Mouse (Mus musculus) adipocyte (in vitro differentiated cells): ENCODE measurements around the gene Trim8.

ENCODE experiments used
- DNase-seq: peaks from one replicate; pipeline ENCODE4 v3.0.0-alpha.2; 2016; ENCODE audit warnings: low spot score

Trim8 gene

GRCm38 (mm10) chr19:46504822-46505417 is 3.4 kb downstream of the Trim8 start:
- DNase-seq = no peak

DNA sequence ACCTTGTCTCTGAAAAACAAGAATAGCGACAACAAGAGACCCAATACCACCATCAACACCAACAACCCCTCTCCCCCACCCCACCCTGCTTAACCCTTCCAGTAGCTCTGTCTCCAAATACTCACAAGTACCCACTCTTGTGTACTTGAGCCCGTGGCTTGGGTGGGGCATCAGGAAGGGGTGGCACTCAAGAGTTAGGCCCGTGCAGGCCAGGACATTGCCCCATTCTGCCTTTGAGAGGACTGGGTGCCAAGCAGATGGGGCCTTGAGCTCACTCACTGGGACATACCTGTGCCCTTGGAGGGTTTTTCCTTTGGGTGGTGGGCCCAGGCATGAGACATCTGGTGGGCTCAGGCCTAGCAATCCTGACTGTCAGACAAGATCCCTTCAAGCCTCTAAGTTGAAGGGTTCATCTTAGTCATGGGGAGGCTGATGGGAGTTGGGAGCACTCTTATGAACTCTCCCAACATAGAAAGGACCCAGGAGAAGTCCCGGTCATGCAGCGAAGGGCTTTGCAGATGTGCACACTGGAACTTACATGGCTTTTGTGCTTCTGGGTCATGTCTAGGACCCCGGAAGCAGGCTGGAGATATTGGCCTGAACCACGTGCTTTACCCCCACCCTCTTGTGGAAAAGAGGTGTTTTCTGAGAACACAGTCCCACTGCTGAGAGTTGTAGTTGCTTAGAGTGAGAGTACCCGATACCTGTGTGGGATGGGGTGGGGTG is 4.3 kb downstream of the Trim8 start:
- no peak for DNase-seq

DNA sequence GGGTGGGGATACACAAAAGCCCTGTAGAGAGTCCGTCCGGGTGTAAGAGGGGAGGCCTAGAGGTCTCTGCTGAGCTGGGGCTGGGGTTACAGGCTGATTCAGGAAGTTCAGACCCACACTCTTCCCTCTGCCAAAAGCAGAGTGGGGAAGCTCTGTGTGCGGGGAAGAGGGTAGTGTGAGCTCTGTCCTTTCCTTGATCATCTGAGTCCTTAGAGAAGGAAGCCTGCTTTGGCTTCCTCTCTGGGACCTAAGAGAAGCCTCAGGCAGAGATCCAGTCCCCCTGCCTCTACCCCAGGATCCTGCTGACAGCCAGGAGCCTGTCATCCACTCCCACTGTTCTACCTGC is 4.8 kb downstream of the Trim8 start:
- no peak for DNase-seq

DNA sequence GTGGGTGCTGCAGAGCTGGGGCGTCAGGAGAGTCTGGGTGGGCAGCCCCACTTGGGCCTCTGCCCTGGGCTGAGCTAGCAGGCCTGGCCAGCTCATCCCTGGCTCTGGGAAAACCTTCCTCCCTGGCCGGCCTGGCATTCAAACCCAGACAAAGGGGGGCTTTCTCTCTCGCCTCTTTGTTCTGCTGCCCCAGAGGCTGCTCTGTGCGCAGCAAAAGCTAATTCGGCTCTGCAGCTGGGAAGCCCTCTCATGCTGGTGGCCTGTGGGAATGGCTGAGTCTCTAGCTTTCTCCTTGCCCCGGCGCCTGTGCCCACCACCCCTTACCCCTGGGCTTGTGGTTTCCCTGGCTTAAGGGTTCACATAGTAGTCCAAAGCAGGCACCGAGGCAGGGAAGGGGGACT is 5.7 kb downstream of the Trim8 start:
- DNase-seq = no peak

DNA sequence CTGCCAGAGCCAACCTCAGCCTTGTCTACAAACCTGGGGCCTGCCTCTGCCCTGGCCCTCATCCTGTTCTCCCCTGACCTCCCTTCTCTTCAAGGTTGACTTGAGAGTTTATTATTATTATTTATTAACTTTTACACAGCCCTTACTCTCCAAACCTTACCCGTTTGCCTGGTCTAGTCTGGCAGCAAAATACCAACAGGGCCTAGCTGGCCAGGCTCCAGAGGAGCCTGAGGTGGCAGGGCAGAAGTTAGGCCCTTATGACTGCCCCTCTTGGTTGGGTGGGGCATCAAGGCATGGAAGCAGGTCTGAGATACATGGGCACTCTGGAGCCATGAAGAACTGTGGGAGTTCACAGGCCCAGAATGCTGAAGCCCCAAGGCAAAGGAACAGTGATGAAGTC is 6.3 kb downstream of the Trim8 start:
- DNase-seq = no peak

DNA sequence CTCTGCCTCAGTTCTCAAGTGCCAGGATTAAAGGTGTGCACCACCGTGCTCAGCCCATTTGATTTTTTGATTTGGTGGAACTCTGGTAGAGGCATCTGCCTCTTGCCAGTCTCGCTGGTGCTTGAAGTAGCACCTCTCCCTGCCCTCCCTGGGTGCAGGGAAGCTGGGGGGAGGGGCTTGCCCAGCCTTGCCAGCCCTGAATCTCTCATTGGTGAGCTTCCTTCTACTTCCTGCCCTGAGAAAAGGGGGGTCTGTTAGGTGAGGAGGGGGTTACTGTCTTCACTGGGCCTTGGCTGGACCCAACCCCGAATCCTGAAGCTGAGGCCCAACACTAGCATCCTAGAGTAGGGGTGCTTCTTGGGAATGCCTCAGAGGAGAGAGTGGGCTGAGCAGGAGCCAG is 7.2 kb downstream of the Trim8 start:
- no peak for DNase-seq

GRCm38 (mm10) chr19:46509202-46509601 is 7.7 kb downstream of the Trim8 start:
- DNase-seq = no peak

GRCm38 (mm10) chr19:46509736-46510135 is 8.2 kb downstream of the Trim8 start:
- no peak for DNase-seq

DNA sequence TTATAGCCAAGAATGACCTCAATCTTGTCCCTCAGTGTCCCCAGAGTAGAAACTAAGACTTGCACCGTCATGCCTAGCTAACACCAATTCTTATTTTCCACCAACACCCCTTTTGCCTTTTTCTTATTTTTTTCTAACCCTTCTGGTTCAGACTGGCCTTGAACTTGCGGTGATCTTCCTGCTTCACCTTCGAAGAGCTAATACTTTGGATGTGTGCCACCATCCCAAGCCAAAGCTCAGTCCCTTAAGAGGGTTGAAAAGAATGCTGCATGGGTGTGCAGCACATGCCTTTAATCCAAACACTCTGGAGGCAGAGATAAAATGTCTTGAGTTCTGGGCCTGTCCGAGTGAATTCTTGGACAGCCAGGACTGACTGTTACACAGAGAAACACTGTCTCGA is 8.9 kb downstream of the Trim8 start:
- DNase-seq = peak; percentile 47

- DNase-seq = peak; percentile 52
Measured at GRCm38 (mm10) chr19:46510824-46511223, 9.3 kb downstream of the Trim8 start.

GRCm38 (mm10) chr19:46511263-46511662 is 9.8 kb downstream of the Trim8 start:
- DNase-seq = no peak

DNA sequence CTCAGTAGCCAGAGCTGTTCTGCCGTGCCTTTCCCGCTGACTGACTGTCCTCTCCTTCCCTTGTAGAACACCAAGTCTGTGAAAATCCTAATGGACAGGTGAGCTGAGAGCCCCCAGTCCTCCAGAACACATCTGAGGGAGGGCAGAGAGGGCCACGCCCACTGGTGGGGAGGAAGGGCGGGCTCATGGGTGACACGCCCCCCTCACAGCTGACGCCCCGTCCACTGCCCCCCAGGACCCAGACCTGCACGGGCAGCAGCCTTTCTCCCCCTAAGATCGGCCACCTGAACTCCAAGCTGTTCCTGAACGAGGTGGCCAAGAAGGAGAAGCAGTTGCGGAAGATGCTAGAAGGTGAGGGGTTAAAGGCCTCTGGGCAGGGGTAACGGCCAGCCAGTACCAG is 12.9 kb downstream of the Trim8 start:
- no peak for DNase-seq

DNA sequence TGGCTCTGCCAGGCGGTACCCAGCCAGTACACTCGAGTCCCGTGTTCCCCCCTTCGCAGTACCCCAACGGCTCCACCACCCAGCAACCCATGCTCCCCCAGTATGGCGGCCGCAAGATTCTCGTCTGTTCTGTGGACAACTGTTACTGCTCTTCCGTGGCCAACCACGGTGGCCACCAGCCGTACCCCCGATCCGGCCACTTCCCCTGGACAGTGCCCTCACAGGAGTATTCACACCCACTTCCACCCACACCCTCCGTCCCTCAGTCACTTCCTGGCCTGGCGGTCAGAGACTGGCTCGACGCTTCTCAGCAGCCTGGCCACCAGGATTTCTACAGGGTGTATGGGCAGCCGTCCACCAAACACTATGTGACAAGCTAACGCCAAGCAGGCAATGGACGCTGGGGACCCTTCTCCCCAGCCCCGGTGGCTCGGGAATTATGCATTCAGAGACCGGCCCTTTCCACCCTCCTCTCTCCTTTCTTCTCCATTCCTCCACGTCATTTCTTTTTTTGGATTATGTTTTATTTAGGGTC is 13.9 kb downstream of the Trim8 start:
- DNase-seq = no peak

- peak; percentile 64 for DNase-seq
Measured at GRCm38 (mm10) chr19:46516667-46517528, 15.4 kb downstream of the Trim8 start.

- no peak for DNase-seq
Measured at GRCm38 (mm10) chr19:46517529-46518351, 16.2 kb downstream of the Trim8 start.

DNA sequence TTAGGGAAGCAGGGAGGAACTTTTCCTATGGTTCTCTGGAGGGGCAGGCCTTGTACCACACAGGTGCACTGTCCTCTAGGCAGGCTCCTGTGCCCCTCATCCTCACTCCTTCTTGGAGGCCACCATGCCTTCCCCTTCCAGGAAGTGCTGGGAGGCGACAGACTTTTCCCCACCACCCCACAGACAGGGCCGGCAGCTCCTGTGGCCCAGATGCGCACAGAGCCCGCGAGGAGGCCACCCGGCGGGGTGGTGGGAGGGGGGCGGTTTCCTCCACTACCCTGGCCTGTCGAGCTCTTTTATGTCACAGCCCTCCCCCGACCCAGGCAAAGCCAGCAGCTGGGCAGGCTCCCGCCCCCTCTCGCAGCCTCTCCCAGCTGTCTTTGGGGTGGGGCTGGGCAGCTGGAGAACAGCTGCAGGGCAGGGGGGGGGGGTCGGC is 16.9 kb downstream of the Trim8 start:
- DNase-seq = no peak

DNA sequence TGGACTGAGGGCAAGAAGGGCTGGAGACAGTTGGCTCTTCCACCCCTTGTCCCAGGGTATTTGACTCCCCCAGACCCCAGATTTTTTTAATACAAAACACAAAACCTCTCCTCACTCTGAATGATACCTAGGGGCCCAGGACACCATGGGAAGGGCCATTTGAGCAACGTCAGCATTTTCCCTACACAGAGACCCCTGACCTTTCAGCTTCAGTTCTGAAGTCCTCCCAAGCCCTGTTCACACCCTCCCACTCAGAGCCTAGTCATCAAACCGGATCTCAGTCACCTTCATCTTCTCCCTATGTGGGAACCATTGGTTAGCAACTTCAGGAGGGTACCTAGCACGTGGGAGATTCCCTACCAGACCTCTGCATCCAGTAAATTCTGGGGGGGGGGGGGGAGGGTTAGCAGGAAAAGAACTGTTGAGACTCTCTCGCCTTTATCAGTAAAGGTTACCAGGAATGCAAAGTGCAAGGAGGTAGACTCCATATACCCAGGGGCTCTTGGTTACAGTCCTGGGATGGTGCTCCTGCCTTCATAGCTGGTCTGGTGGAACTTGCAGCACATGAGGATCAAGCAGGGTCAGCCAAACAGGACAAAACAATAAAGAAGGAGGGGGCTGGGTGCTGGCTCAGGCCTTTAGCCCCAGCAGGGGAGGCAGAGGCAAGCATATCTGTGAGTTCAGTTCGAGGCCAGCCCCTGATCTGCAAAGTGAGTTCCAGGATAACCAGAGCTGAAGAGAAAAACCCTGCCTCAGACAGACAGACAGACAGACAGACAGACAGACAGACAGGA is 17.5 kb downstream of the Trim8 start:
- peak; percentile 50 for DNase-seq

- no peak for DNase-seq
Measured at GRCm38 (mm10) chr19:46521698-46522097, 20.2 kb downstream of the Trim8 start.

- peak; percentile 80 for DNase-seq
Measured at GRCm38 (mm10) chr19:46522433-46523044, 21.0 kb downstream of the Trim8 start.

DNA sequence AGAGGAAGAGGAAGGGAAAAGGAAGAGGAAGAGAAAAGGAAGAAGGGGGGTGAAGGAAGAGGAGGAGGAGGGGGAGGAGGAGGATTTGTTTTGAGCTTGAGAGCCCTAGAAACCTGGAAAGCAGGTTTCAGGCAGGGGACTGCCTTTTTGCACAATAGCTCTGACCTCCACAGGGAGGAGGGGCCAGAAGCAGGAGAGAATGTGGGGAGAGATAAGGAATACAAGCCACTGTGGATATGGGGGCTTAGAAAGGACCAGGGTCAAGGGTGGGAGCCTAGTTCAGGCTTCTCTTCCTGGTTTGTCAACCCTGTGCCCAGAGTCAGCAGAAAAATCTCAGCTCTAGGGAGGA is 21.6 kb downstream of the Trim8 start:
- no peak for DNase-seq
